Mouse (Mus musculus) liver, embryonic 14.5 days (tissue): ENCODE results near the gene Nfia.

Experiments
- CTCF ChIP-seq: IDR thresholded peaks from 2 replicates; pipeline ENCODE4 v1.5.1; 2016; ENCODE audit warnings: antibody characterized with exemption, low read depth, control low read depth
- EP300 ChIP-seq: IDR thresholded peaks from 2 replicates; pipeline ENCODE4 v1.6.1; 2016; ENCODE audit warnings: antibody characterized with exemption, low read depth

DNA sequence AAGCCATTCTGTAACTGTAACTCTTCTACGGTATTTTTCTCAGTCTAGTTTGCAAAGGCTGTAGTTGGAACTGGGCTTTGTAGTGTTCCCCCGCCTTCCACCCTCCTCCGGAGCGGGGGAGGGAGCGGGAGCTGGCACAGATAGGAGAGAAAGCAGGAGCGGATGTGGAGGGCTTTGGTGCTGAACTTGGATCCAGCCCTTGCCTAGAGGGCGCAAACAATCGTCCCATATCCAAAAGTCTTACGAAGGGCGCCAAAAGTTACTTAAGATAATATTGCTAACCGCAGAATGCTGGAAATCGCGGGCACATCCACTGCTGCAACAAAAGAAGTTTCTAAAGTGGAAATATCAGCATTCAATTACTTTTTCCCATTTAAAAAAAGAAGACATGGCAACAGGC is 2.5 kb downstream of the Nfia start:
- TF ChIP-seq CTCF, result no peak
- TF ChIP-seq EP300, result no peak
